Mouse (Mus musculus): ENCODE measurements around the gene Slc44a1.

DNA sequence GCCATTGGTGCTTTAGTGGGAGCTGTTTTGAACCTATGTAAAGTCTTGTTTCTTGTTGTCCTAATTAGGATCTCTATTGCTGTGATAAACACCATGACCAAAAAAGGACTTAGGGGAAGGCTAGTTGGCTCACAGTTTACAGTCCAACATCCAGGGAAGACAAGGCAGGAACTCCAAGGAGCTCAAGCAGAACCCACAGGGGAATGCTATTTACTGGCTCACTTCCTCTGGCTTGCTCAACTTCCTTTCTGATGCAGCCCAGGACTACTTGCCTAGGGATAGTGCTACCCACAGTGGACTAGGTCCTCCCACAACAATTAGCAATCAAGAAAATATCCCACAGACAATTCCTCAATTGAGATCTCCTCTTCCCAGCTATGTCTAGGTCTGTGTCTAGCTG lies 147.5 kb downstream of the Slc44a1 start:
- TF ChIP-seq CTCF (IDR thresholded peaks at IDR 0.05; ENCODE audit: borderline replicate concordance, extremely low read depth, insufficient read depth, insufficient read length) = no peak
- TF ChIP-seq POLR2A (IDR thresholded peaks at IDR 0.05; ENCODE audit: borderline replicate concordance, extremely low read depth, insufficient read depth, insufficient read length, poor library complexity, severe bottlenecking) = no peak
